Mouse (Mus musculus): ENCODE results near the gene Rab39. TPM values are rescaled to one million over a fixed set of nuclear protein-coding genes. Genes with fewer than 3 reads are reported as not detected.

The Rab39 gene
- total RNA-seq, 1 experiment from 2014 or later: 0.64 TPM

Other genes with a start within 250 kb of the Rab39 start
- 12.3 and 21.1 TPM in 2 replicates for gene Atm, start 169.5 kb downstream of the Rab39 start, total RNA-seq (2021)
- 14.5 TPM in 2 replicates for gene Npat, start 169.2 kb downstream of the Rab39 start, total RNA-seq (2021)
- gene Acat1, start 95.8 kb downstream of the Rab39 start, total RNA-seq (2021): 135 and 154 TPM in 2 replicates
- gene Cul5, start 36.2 kb downstream of the Rab39 start, total RNA-seq (2021): 32.2 and 41.6 TPM in 2 replicates
- gene Slc35f2, start 65.3 kb upstream of the Rab39 start, total RNA-seq (2021): 1.0 TPM in 1 of 2 replicates, not detected in the other
- gene Sln, start 143.9 kb upstream of the Rab39 start, total RNA-seq (2021): not detected in 2 replicates

Measured in adrenal gland, postnatal 25 days (tissue).